Mouse (Mus musculus): ENCODE results near the gene Olfr820.
"Not testable (repeated sequence)": the region's sequence is repeated elsewhere in the genome, so short reads cannot be mapped to it uniquely, and the experiment has no call there.

- TF ChIP-seq CTCF, EP300 (IDR thresholded peaks at IDR 0.05; ENCODE audit: low read depth): not testable (repeated sequence)
Observed at GRCm38 (mm10) chr10:129967166-129967565, 45.3 kb upstream of the Olfr820 start, which contains the start of gene Olfr819.
